Mouse (Mus musculus): ENCODE results near the gene Ocel1.

DNA sequence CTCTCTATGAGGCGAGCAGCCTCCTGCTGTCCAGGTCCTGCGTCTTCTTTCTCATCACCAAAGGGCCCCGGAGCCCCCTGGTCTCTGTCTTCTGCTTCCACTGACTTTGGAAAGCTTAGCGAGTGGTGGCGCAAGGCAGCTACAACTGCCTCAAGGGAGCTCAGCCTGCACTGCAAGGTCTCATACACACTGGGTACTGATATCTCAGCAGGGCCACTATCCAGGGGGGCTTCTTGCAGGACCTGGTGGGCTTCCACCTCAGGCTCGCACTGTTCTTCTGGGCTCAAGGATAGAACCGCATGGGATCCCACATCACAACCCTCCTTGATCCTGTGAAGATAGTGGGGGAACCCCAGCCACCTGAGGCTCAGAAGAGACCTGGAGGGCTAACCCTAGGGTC is 23.4 kb downstream of the Ocel1 start:
- TF ChIP-seq CTCF (IDR thresholded peaks at IDR 0.05; ENCODE audit: low read depth, low read length): no peak
- TF ChIP-seq TAL1 (conservative IDR thresholded peaks at IDR 0.05; ENCODE audit: low read depth, low read length): no peak
- TF ChIP-seq POLR2AphosphoS5 (IDR thresholded peaks at IDR 0.05; ENCODE audit: insufficient replicate concordance, low read depth, low read length): no peak
